Mouse (Mus musculus) intestine, postnatal 0 days (tissue): Measurements from ENCODE around the gene Drd2. TPM values are rescaled to one million over a fixed set of nuclear protein-coding genes. Genes with fewer than 3 reads are reported as not detected.

Source experiments
- ATAC-seq: fragments of 200-750 bp; cut with Nextera tagmentation; 2 replicates; pipeline ENCODE4 v1.8.0; 2017; ENCODE audit warnings: mild to moderate bottlenecking, moderate TSS enrichment, moderate library complexity
- H3K27ac ChIP-seq: fragments of 300-500 bp; sonication (generic); 2 replicates; pipeline ENCODE4 v1.5.1; 2014; ENCODE audit warnings: mild to moderate bottlenecking, low read depth, low read length, moderate library complexity
- H3K27me3 ChIP-seq: fragments of 300-500 bp; sonication (generic); replicated peaks from 2 replicates; pipeline ENCODE4 v1.6.1; 2014; ENCODE audit warnings: low read length, mixed read lengths; ENCODE audit not compliant: control insufficient read depth, insufficient read depth
- H3K36me3 ChIP-seq: fragments of 300-500 bp; sonication (generic); 2 replicates; pipeline ENCODE4 v1.6.1; 2014; ENCODE audit warnings: mild to moderate bottlenecking, moderate library complexity; ENCODE audit not compliant: control insufficient read depth, insufficient read depth
- H3K4me1 ChIP-seq: fragments of 300-500 bp; sonication (generic); replicated peaks from 2 replicates; pipeline ENCODE4 v1.6.1; 2014; ENCODE audit warnings: antibody characterized with exemption, low read length, mixed read lengths; ENCODE audit not compliant: control insufficient read depth, insufficient read depth
- H3K4me2 ChIP-seq: fragments of 300-500 bp; sonication (generic); replicated peaks from 2 replicates; pipeline ENCODE4 v1.6.1; 2014; ENCODE audit warnings: low read depth, mild to moderate bottlenecking, moderate library complexity
- H3K4me3 ChIP-seq: fragments of 300-500 bp; sonication (generic); 2 replicates; pipeline ENCODE4 v1.5.1; 2014; ENCODE audit warnings: low read depth, low read length
- H3K9ac ChIP-seq: fragments of 300-500 bp; sonication (generic); 2 replicates; pipeline ENCODE4 v1.6.1; 2014; ENCODE audit warnings: mild to moderate bottlenecking, low read depth, low read length
- H3K9me3 ChIP-seq: fragments of 300-500 bp; sonication (generic); 2 replicates; pipeline ENCODE4 v1.6.1; 2016; ENCODE audit warnings: mixed run types; ENCODE audit not compliant: control insufficient read depth
- CTCF ChIP-seq: sonication (generic); IDR thresholded peaks from 2 replicates; pipeline ENCODE4 v1.5.1; 2016; ENCODE audit warnings: low read depth, mild to moderate bottlenecking, control low read depth, antibody characterized with exemption, moderate library complexity
- WGBS: fragments of 180-500 bp; shearing (Covaris S2); extraction: QIAGEN DNeasy Blood & Tissue Kit; methylation state at CpG from one replicate; pipeline ENCODE4 v1.1.7; 2014; 5-methylcytosine and 5-hydroxymethylcytosine counted together
- polyA plus RNA-seq: library from polyadenylated mRNA; unstranded; fragments of >200 nt; fragmentation: Nextera tagmentation; extraction: Ambion mirVana; gene quantifications from 2 replicates; pipeline ENCODE4 v1.2.1, GENCODE M21; 2015

Gene Drd2
- polyA plus RNA-seq, 1 experiment from 2014 or later: not detected

- 72% methylated on average over 6 of the region's 7 CpGs for WGBS
- H3K36me3 ChIP-seq: no peaks in the 10 kb centered on the region
- no peaks in the 10 kb centered on the region for H3K27me3 ChIP-seq
- H3K4me3 ChIP-seq: no peak within 1 kb of the TSS
- TF ChIP-seq CTCF: no peak
- ATAC-seq: no peak
- no peaks in the 10 kb centered on the region for H3K4me1 ChIP-seq
- no peaks in the 10 kb centered on the region for H3K9me3 ChIP-seq
- H3K27ac ChIP-seq: no peak within 1 kb of the TSS
- no peak within 1 kb of the TSS for H3K4me2 ChIP-seq
- no peak within 1 kb of the TSS for H3K9ac ChIP-seq
Observed at GRCm38 (mm10) chr9:49426921-49427320, 86.5 kb downstream of the Drd2 start, which contains the start of gene Ankk1. Ankk1 (minus strand) TSS chr9:49427021.

DNA sequence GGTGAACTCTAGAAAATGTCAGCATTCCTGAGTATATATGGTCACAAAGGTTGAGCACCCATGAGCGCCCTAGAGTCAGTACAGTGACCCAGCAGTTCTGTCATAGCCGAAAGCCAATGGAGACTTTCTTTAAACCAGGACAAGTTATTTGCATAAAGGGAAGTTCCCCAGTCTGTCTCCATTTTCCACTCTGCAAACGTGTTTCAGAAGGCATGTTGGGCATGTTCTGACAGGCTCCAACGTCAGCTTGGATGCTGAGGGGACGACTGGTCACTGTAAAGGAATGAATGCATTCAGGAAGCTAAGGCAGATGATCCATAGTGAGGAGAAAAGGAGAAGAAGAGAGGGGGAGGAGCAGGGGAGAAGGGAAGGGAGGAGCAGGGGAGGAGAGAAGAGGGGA is 87.1 kb downstream of the Drd2 start:
- WGBS: 63% methylated on average over 5 of the region's 5 CpGs
- TF ChIP-seq CTCF: no peak
- Histone ChIP-seq H3K9ac (no peak overlapping the region), H3K9me3 (no peaks in the 10 kb centered on the region), H3K36me3 (no peaks in the 10 kb centered on the region), H3K27me3 (no peaks in the 10 kb centered on the region), H3K4me1 (no peaks in the 10 kb centered on the region), H3K27ac (no peak overlapping the region), H3K4me3 (no peak overlapping the region), H3K4me2 (no peak overlapping the region)
- ATAC-seq: no peak

DNA sequence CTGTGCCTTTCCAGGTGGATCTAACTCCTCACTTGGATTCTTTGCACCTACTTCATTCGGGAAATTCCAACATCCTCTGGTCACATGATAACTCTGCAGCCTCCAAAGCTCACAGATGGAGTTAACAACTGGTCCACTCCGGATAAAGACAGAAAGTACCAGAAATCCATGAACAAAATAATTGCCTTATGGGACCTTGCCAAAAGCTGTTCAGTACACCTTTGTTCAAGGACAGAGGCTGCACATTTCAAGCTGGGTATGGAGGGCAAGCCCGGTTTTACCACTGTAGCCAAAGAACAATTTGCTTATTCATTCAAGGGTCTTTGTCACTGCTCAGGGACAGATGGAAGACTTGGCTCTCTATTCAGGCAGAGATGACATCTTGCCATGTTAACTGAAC is 102.2 kb downstream of the Drd2 start:
- Histone ChIP-seq H3K4me3 (no peak overlapping the region), H3K27me3 (no peaks in the 10 kb centered on the region), H3K36me3 (no peaks in the 10 kb centered on the region), H3K27ac (no peak overlapping the region), H3K4me1 (no peaks in the 10 kb centered on the region), H3K9ac (no peak overlapping the region), H3K4me2 (no peak overlapping the region), H3K9me3 (no peaks in the 10 kb centered on the region)
- 76% methylated on average over 3 of the region's 3 CpGs for WGBS
- TF ChIP-seq CTCF: no peak
- ATAC-seq: no peak

- H3K9ac ChIP-seq: no peak overlapping the region
- H3K9me3 ChIP-seq: no peaks in the 10 kb centered on the region
- no peak overlapping the region for H3K4me3 ChIP-seq
- H3K4me1 ChIP-seq: no peaks in the 10 kb centered on the region
- no peaks in the 10 kb centered on the region for H3K36me3 ChIP-seq
- H3K4me2 ChIP-seq: no peak overlapping the region
- no peak for TF ChIP-seq CTCF
- no peak overlapping the region for H3K27ac ChIP-seq
- ATAC-seq: no peak
- no peaks in the 10 kb centered on the region for H3K27me3 ChIP-seq
- 71% methylated on average over 3 of the region's 3 CpGs for WGBS
Observed at GRCm38 (mm10) chr9:49450491-49450890, 110.1 kb downstream of the Drd2 start.

- ATAC-seq: no peak
- no peaks in the 10 kb centered on the region for H3K27me3 ChIP-seq
- 92% methylated on average over 1 of the region's 1 CpGs for WGBS
- H3K9ac ChIP-seq: no peak overlapping the region
- no peaks in the 10 kb centered on the region for H3K9me3 ChIP-seq
- H3K4me2 ChIP-seq: no peak overlapping the region
- no peak for TF ChIP-seq CTCF
- no peak overlapping the region for H3K4me3 ChIP-seq
- no peaks in the 10 kb centered on the region for H3K4me1 ChIP-seq
- H3K27ac ChIP-seq: no peak overlapping the region
- no peaks in the 10 kb centered on the region for H3K36me3 ChIP-seq
Observed at GRCm38 (mm10) chr9:49452396-49452795, 112.0 kb downstream of the Drd2 start.

- 83% methylated on average over 3 of the region's 3 CpGs for WGBS
- H3K9me3 ChIP-seq: no peaks in the 10 kb centered on the region
- no peak for TF ChIP-seq CTCF
Observed at GRCm38 (mm10) chr9:49456136-49456535, 115.7 kb downstream of the Drd2 start.

More at GRCm38 (mm10) chr9:49456136-49456535, 115.7 kb downstream of the Drd2 start:
- no peaks in the 10 kb centered on the region for H3K4me1 ChIP-seq
- H3K4me3 ChIP-seq: no peak overlapping the region
- no peak overlapping the region for H3K4me2 ChIP-seq
- no peaks in the 10 kb centered on the region for H3K27me3 ChIP-seq
- H3K27ac ChIP-seq: no peak overlapping the region
- H3K9ac ChIP-seq: no peak overlapping the region
- no peak for ATAC-seq
- H3K36me3 ChIP-seq: no peaks in the 10 kb centered on the region

Other genes with a start within 250 kb of the Drd2 start
- not detected in 2 replicates for gene Gm4894, start 90.1 kb upstream of the Drd2 start, polyA plus RNA-seq
- gene Ankk1, start 86.4 kb downstream of the Drd2 start, polyA plus RNA-seq: not detected in 2 replicates
- gene Ttc12, start 145.6 kb downstream of the Drd2 start, polyA plus RNA-seq: 0.47 and 0.93 TPM in 2 replicates